Mouse (Mus musculus) limb, embryonic 14.5 days (tissue): ENCODE data around the gene 1700001C19Rik. TPM values are rescaled to one million over a fixed set of nuclear protein-coding genes. Genes with fewer than 3 reads are reported as not detected.

Source experiments
- ATAC-seq: fragments of 200-750 bp; cut with Nextera tagmentation; 2 replicates; pipeline ENCODE4 v1.8.0; 2017; ENCODE audit warnings: low read depth, moderate number of reproducible peaks, moderate TSS enrichment; ENCODE audit not compliant: low FRiP score
- DNase-seq: peaks from one replicate; pipeline ENCODE4 v3.0.0-alpha.2; 2015; ENCODE audit warnings: low spot score
- H3K27ac ChIP-seq: fragments of 300-500 bp; sonication (generic); replicated peaks from 2 replicates; pipeline ENCODE4 v1.5.1; 2014; ENCODE audit warnings: low read depth, mild to moderate bottlenecking, low read length, moderate library complexity, mixed read lengths
- H3K27me3 ChIP-seq: fragments of 300-500 bp; sonication (generic); 2 replicates; pipeline ENCODE4 v1.6.1; 2014; ENCODE audit warnings: low read length, mixed read lengths; ENCODE audit not compliant: control insufficient read depth, insufficient read depth
- H3K36me3 ChIP-seq: fragments of 300-500 bp; sonication (generic); 2 replicates; pipeline ENCODE4 v1.6.1; 2014; ENCODE audit warnings: mild to moderate bottlenecking, low read length, moderate library complexity, mixed read lengths; ENCODE audit not compliant: control insufficient read depth, insufficient read depth
- H3K4me1 ChIP-seq: fragments of 300-500 bp; sonication (generic); 2 replicates; pipeline ENCODE4 v1.6.1; 2014; ENCODE audit warnings: antibody characterized with exemption, low read length, mixed read lengths; ENCODE audit not compliant: control insufficient read depth, insufficient read depth
- H3K4me2 ChIP-seq: fragments of 300-500 bp; sonication (generic); replicated peaks from 2 replicates; pipeline ENCODE4 v1.6.1; 2014; ENCODE audit warnings: low read depth, mild to moderate bottlenecking, low read length, moderate library complexity; ENCODE audit not compliant: severe bottlenecking
- H3K4me3 ChIP-seq: fragments of 300-500 bp; sonication (generic); replicated peaks from 2 replicates; pipeline ENCODE4 v1.5.1; 2014; ENCODE audit warnings: low read length
- H3K9ac ChIP-seq: fragments of 300-500 bp; sonication (generic); 2 replicates; pipeline ENCODE4 v1.6.1; 2014; ENCODE audit warnings: mild to moderate bottlenecking, low read depth, low read length, moderate library complexity; ENCODE audit not compliant: severe bottlenecking
- H3K9me3 ChIP-seq: fragments of 300-500 bp; sonication (generic); 2 replicates; pipeline ENCODE4 v1.6.1; 2016; ENCODE audit warnings: low read length; ENCODE audit not compliant: control insufficient read depth
- POLR2A ChIP-seq: fragments of 200-500 bp; IDR thresholded peaks from 2 replicates; pipeline ENCODE4 v1.8.0; 2012; ENCODE audit warnings: inconsistent platforms, mild to moderate bottlenecking, moderate library complexity, borderline replicate concordance; ENCODE audit not compliant: insufficient read depth, insufficient read length; ENCODE audit errors: extremely low read depth
- WGBS: fragments of 180-500 bp; shearing (Covaris S2); extraction: QIAGEN DNeasy Blood & Tissue Kit; methylation state at CpG from one replicate; pipeline ENCODE4 v1.1.7; 2014; 5-methylcytosine and 5-hydroxymethylcytosine counted together
- polyA plus RNA-seq, 2 experiments: library from polyadenylated mRNA; depleted of rRNA in 1 of 2; stranded (reverse) in 1 of 2; unstranded in 1 of 2; fragments of >200 nt; fragmentation: Nextera tagmentation in 1 of 2; extraction: Ambion mirVana in 1 of 2; gene quantifications; 2 replicates each; pipeline versions ENCODE4 v1.2.1 to v1.2.3; 2012 to 2014

The 1700001C19Rik gene
- polyA plus RNA-seq, 2 experiments, result 0.25 to 0.50 TPM

DNA sequence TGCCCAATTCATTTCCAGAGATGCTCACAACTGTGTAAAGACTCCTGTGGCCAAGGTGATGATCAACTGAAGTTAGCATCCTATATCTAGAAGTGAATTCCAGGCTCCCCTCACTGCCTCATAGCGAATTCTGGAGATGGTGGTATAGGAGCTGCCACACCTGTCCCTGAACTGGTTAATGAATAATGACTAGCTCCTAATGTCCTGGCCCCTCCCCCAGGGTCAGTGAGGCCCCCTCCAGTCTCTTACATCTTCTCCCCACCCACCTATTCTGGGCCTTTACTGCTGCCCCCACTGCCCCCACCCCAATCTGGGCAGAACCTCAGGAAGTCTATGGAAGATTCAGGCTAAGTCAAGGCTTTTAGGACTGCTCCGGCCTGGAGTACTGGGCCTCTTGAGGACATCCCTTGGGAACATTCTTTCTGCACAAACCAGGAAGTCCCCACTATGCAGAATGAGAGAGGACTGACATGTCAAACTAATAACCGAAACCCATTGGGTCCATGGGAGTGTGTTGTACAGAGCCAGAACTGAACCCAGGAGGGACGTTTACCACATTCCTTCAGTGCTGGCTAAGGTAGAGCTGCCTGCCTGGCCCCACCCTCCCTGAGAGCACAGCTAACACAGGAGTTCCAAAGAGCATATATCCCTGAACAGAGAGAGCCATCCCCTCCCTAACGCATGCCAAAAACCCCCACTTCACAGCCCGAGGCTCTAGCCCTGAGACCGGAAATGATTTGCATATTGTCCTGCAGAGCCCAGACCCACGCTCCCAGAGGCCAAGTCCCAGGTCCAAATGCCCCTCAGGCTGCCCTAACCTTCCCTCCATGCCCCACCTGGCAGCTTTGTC, 11.6 kb upstream of the 1700001C19Rik start:
- no peaks in the 10 kb centered on the region for H3K27me3 ChIP-seq
- H3K36me3 ChIP-seq, result no peaks in the 10 kb centered on the region
- peaks cover 19% of the 10 kb centered on the region for H3K4me1 ChIP-seq
- no peak overlapping the region for H3K4me3 ChIP-seq
- no peak overlapping the region for H3K4me2 ChIP-seq
- no peak overlapping the region for H3K27ac ChIP-seq
- no peaks in the 10 kb centered on the region for H3K9me3 ChIP-seq
- ATAC-seq (no peak), DNase-seq (no peak)
- no peak overlapping the region for H3K9ac ChIP-seq
- TF ChIP-seq POLR2A, result no peak
- 42% methylated on average over 8 of the region's 8 CpGs for WGBS

DNA sequence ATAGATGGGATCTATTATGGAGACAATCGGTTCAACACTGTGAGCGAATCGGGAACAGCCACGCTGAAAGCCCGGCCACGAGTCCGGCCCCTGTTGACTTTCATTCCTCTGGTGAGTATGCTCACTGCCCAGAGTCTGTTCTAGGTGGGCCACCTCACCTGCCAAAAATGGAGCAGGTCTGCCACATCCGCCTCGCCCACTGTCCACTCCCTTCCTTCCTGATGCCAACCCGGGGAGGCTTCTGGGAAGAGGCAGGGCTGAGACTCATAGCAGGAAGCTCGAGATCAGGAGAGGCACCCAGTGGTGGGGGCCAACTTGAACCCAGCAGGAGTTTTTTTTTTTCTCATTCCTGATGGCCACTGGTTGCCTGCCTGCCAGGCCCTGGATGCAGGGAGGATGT, 9.4 kb upstream of the 1700001C19Rik start:
- no peak for ATAC-seq

DNA sequence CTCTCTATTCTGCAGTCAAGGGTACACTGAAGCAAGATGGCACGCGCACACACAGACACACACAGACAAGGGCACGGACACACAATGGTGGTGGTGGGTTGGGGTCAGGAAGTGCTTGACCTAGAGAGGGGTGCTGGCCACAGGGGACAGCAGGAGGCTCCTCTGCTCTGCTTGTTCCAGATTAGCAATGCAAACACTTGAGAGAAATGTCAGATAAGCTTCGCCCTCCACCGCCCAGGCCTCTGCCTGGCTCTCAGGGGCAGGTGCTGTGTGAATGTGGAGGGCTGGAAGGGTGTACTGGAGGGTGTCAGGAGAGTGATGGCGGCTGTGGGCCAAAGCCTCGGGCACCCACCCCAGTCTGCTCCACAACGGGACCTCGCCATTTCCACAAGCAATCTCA, 8.8 kb upstream of the 1700001C19Rik start:
- no peak for TF ChIP-seq POLR2A
- H3K9ac ChIP-seq, result no peak overlapping the region
- WGBS, result 87% methylated on average over 9 of the region's 9 CpGs
- H3K27ac ChIP-seq, result no peak overlapping the region
- no peak overlapping the region for H3K4me3 ChIP-seq
- ATAC-seq (no peak), DNase-seq (no peak)
- H3K4me2 ChIP-seq, result no peak overlapping the region
- H3K4me1 ChIP-seq, result peaks cover 19% of the 10 kb centered on the region
- no peaks in the 10 kb centered on the region for H3K9me3 ChIP-seq
- H3K27me3 ChIP-seq, result no peaks in the 10 kb centered on the region
- no peaks in the 10 kb centered on the region for H3K36me3 ChIP-seq

More for the DNA sequence above, 9.4 kb upstream of the 1700001C19Rik start:
- Histone ChIP-seq H3K4me1 (peaks cover 19% of the 10 kb centered on the region), H3K36me3 (no peaks in the 10 kb centered on the region), H3K9me3 (no peaks in the 10 kb centered on the region), H3K9ac (no peak overlapping the region), H3K27me3 (no peaks in the 10 kb centered on the region), H3K4me3 (no peak overlapping the region), H3K27ac (no peak overlapping the region), H3K4me2 (no peak overlapping the region)
- 86% methylated on average over 11 of the region's 11 CpGs for WGBS
- TF ChIP-seq POLR2A, result no peak
- DNase-seq, result no peak

DNA sequence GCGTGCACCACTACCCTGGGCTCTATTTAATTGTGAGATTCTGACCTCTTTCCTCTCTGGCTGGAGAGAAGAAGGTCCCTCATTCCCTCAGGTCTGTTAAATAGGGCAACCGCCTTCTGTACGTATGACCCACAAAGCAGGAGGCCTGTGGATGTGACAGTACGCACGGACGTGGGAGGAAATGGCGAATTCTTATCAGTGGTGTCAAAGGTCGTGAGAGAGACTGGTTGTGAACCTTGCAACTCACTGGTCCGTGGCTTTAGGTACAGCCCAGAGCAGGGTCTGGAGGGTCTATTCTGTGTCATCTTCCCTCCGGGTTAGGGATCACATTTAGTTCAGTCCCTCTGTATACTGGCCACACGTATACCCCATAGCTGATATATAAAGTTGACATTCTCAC, 8.3 kb upstream of the 1700001C19Rik start:
- DNase-seq (no peak), ATAC-seq (no peak)
- Histone ChIP-seq H3K9ac (no peak overlapping the region), H3K4me1 (peaks cover 18% of the 10 kb centered on the region), H3K4me3 (no peak overlapping the region), H3K36me3 (no peaks in the 10 kb centered on the region), H3K27me3 (no peaks in the 10 kb centered on the region; the same call in 1 of the 2 replicates), H3K9me3 (no peaks in the 10 kb centered on the region), H3K27ac (no peak overlapping the region), H3K4me2 (no peak overlapping the region)
- WGBS, result 74% methylated on average over 11 of the region's 11 CpGs
- TF ChIP-seq POLR2A, result no peak

GRCm38 (mm10) chr17:47444113-47444512, 6.9 kb upstream of the 1700001C19Rik start:
- Histone ChIP-seq H3K27me3 (peaks cover 6% of the 10 kb centered on the region), H3K4me3 (no peak overlapping the region), H3K9ac (no peak overlapping the region), H3K4me2 (no peak overlapping the region), H3K9me3 (no peaks in the 10 kb centered on the region), H3K36me3 (no peaks in the 10 kb centered on the region), H3K27ac (no peak overlapping the region), H3K4me1 (peaks cover 7% of the 10 kb centered on the region)
- WGBS, result 60% methylated on average over 6 of the region's 6 CpGs
- TF ChIP-seq POLR2A, result no peak
- no peak for ATAC-seq
- DNase-seq, result no peak
